Mouse (Mus musculus) intestine, embryonic 15.5 days (tissue): ENCODE measurements around the gene Ggta1. TPM values are rescaled to one million over a fixed set of nuclear protein-coding genes. Genes with fewer than 3 reads are reported as not detected.

ENCODE experiments used
- ATAC-seq: fragments of 200-750 bp; cut with Nextera tagmentation; 2 replicates; pipeline ENCODE4 v1.8.0; 2017; ENCODE audit warnings: moderate TSS enrichment, moderate library complexity
- H3K27ac ChIP-seq: fragments of 300-500 bp; sonication (generic); 2 replicates; pipeline ENCODE4 v1.5.1; 2015; ENCODE audit warnings: mild to moderate bottlenecking, inconsistent platforms
- H3K27me3 ChIP-seq: fragments of 300-500 bp; sonication (generic); replicated peaks from 2 replicates; pipeline ENCODE4 v1.6.1; 2015; ENCODE audit warnings: inconsistent platforms
- H3K36me3 ChIP-seq: fragments of 300-500 bp; sonication (generic); 2 replicates; pipeline ENCODE4 v1.6.1; 2015; ENCODE audit warnings: inconsistent platforms
- H3K4me1 ChIP-seq: fragments of 300-500 bp; sonication (generic); replicated peaks from 2 replicates; pipeline ENCODE4 v1.6.1; 2015; ENCODE audit warnings: inconsistent platforms
- H3K4me2 ChIP-seq: fragments of 300-500 bp; sonication (generic); replicated peaks from 2 replicates; pipeline ENCODE4 v1.6.1; 2015; ENCODE audit warnings: mild to moderate bottlenecking, inconsistent platforms
- H3K4me3 ChIP-seq: fragments of 300-500 bp; sonication (generic); replicated peaks from 2 replicates; pipeline ENCODE4 v1.5.1; 2015; ENCODE audit warnings: inconsistent platforms
- H3K9ac ChIP-seq: fragments of 300-500 bp; sonication (generic); 2 replicates; pipeline ENCODE4 v1.6.1; 2015; ENCODE audit warnings: inconsistent platforms
- H3K9me3 ChIP-seq: fragments of 300-500 bp; sonication (generic); 2 replicates; pipeline ENCODE4 v1.6.1; 2016; ENCODE audit warnings: inconsistent platforms
- WGBS: fragments of 180-500 bp; shearing (Covaris S2); methylation state at CpG from one replicate; pipeline ENCODE4 v1.1.7; 2015; 5-methylcytosine and 5-hydroxymethylcytosine counted together
- polyA plus RNA-seq: library from polyadenylated mRNA; unstranded; fragments of >200 nt; fragmentation: Nextera tagmentation; extraction: Ambion mirVana; gene quantifications from 2 replicates; pipeline ENCODE4 v1.2.1, GENCODE M21; 2015

Gene Ggta1
- polyA plus RNA-seq, 1 experiment from 2014 or later, result 18.0 TPM

DNA sequence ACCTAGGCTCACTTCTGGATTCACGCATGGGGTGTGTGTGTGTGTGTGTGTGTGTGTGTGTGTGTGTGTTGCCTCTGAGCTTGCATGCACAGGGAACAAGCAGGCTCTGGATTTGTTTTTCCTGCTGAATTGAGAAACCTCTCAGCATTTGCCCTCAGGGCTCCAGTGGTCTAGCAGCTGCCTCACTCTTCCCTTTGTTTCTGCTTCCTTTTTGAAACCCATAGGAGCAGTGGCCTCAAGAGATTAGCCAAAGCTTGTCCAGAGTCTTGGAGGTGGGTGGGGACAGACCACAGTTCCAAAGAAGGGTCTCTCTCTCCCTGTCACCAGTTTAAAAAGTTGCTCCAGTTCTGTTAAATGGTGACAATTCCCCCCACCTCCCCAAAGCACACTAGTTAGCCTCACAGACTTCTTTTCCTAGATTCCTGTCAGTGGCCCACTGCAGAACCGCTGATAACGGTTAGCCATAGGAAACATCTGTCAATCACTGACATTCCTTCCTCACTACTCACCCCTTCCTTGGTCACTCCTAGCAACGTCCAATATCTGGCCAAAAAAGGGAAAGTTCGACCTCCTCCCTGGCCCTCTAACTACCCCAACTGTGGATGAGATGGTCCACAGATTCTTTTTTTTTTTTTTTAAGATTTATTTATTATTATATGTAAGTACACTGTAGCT is 24.1 kb upstream of the Ggta1 start:
- 44% methylated on average over 5 of the region's 5 CpGs for WGBS
- no peak overlapping the region for H3K4me3 ChIP-seq
- H3K27me3 ChIP-seq, result no peaks in the 10 kb centered on the region
- H3K27ac ChIP-seq, result no peak overlapping the region
- H3K4me1 ChIP-seq, result peaks cover 8% of the 10 kb centered on the region
- no peaks in the 10 kb centered on the region for H3K9me3 ChIP-seq
- H3K9ac ChIP-seq, result no peak overlapping the region
- ATAC-seq, result no peak
- no peak overlapping the region for H3K4me2 ChIP-seq
- H3K36me3 ChIP-seq, result no peaks in the 10 kb centered on the region

- no peak overlapping the region for H3K4me3 ChIP-seq
- WGBS, result 85% methylated on average over 3 of the region's 3 CpGs
- ATAC-seq, result no peak
- no peaks in the 10 kb centered on the region for H3K36me3 ChIP-seq
- H3K4me2 ChIP-seq, result no peak overlapping the region
- no peaks in the 10 kb centered on the region for H3K27me3 ChIP-seq
- no peak overlapping the region for H3K27ac ChIP-seq
- no peaks in the 10 kb centered on the region for H3K4me1 ChIP-seq
- H3K9ac ChIP-seq, result no peak overlapping the region
- H3K9me3 ChIP-seq, result no peaks in the 10 kb centered on the region
Observed at GRCm38 (mm10) chr2:35484102-35484501, 21.1 kb upstream of the Ggta1 start.

DNA sequence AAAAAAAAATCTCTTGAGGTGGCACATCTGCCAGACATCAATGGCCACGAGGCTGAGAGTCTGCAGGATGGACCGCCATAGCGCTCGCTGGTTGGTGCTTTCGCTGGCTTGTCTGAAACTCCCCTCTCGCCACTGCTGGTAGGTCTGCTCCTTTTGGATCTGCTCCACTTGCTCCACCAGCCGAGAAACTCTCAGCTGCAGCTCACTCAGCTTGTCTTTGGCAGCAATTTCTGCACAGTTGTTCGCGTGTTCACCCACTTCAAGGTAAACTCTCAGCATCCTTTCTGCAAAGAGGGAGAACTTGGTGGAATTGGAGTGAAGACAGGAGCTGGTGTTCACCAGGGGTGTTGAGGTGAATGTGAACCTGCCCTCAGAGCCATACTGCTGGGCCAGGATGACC is 20.4 kb upstream of the Ggta1 start:
- H3K36me3 ChIP-seq, result no peaks in the 10 kb centered on the region
- no peaks in the 10 kb centered on the region for H3K4me1 ChIP-seq
- 83% methylated on average over 9 of the region's 9 CpGs for WGBS
- H3K27ac ChIP-seq, result no peak overlapping the region
- H3K9me3 ChIP-seq, result no peaks in the 10 kb centered on the region
- H3K9ac ChIP-seq, result no peak overlapping the region
- ATAC-seq, result no peak
- H3K4me3 ChIP-seq, result no peak overlapping the region
- H3K4me2 ChIP-seq, result no peak overlapping the region
- H3K27me3 ChIP-seq, result no peaks in the 10 kb centered on the region

DNA sequence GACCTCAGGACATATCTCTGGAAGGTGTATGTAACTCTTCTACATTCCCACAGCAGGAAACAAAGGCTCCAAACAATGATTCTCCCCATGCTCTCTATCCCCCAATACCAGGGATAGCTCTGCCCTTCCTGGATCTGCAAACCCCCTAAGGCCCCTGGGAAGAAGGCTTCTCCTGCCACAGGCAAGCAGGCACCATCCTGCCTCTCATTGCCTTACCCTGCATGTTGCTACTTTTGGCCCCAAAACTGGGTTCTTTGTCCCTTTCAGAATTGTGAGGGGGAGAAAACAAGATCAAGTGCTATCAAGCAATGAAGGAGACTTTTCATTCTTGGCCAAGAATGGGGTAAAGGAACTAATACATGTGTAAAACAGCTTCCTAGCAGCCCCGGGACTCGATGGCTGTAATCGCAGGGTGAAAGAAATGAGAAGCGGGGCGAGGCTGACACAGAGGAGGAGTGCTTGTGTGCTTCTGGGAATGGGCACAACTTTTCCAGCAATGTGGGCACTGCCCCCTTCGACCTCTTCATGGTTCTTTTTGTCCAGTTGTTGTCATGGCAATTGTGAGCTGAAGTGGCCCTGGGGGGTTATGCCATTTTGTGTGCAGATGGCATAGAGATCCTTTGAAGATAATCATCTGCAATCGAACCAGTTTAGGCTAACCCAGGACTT is 18.4 kb upstream of the Ggta1 start:
- H3K4me3 ChIP-seq, result no peak overlapping the region
- no peak overlapping the region for H3K4me2 ChIP-seq
- no peaks in the 10 kb centered on the region for H3K36me3 ChIP-seq
- no peaks in the 10 kb centered on the region for H3K27me3 ChIP-seq
- WGBS, result 74% methylated on average over 7 of the region's 7 CpGs
- no peak overlapping the region for H3K9ac ChIP-seq
- ATAC-seq, result no peak
- H3K27ac ChIP-seq, result no peak overlapping the region
- H3K9me3 ChIP-seq, result no peaks in the 10 kb centered on the region
- no peaks in the 10 kb centered on the region for H3K4me1 ChIP-seq

- Histone ChIP-seq H3K36me3 (no peaks in the 10 kb centered on the region), H3K4me3 (no peak overlapping the region), H3K9me3 (no peaks in the 10 kb centered on the region), H3K9ac (no peak overlapping the region), H3K27me3 (no peaks in the 10 kb centered on the region), H3K27ac (no peak overlapping the region), H3K4me1 (no peaks in the 10 kb centered on the region), H3K4me2 (no peak overlapping the region)
- ATAC-seq, result no peak
- 50% methylated on average over 3 of the region's 3 CpGs for WGBS
Observed at GRCm38 (mm10) chr2:35480073-35480472, 17.0 kb upstream of the Ggta1 start.

- Histone ChIP-seq H3K27ac (no peak overlapping the region), H3K9ac (no peak overlapping the region), H3K4me1 (no peaks in the 10 kb centered on the region), H3K9me3 (no peaks in the 10 kb centered on the region), H3K27me3 (no peaks in the 10 kb centered on the region), H3K36me3 (no peaks in the 10 kb centered on the region), H3K4me3 (no peak overlapping the region), H3K4me2 (no peak overlapping the region)
- ATAC-seq, result no peak
- WGBS, result 72% methylated on average over 3 of the region's 3 CpGs
Observed at GRCm38 (mm10) chr2:35478812-35479122, 15.7 kb upstream of the Ggta1 start.

- H3K4me2 ChIP-seq, result no peak overlapping the region
- no peak overlapping the region for H3K4me3 ChIP-seq
- ATAC-seq, result no peak
- H3K36me3 ChIP-seq, result no peaks in the 10 kb centered on the region
- H3K4me1 ChIP-seq, result no peaks in the 10 kb centered on the region
- no peak overlapping the region for H3K27ac ChIP-seq
- 76% methylated on average over 10 of the region's 10 CpGs for WGBS
- H3K9me3 ChIP-seq, result no peaks in the 10 kb centered on the region
- H3K27me3 ChIP-seq, result no peaks in the 10 kb centered on the region
- no peak overlapping the region for H3K9ac ChIP-seq
Observed at GRCm38 (mm10) chr2:35477999-35478811, 15.2 kb upstream of the Ggta1 start.

- WGBS, result 86% methylated on average over 6 of the region's 6 CpGs
Observed at GRCm38 (mm10) chr2:35477321-35477720, 14.3 kb upstream of the Ggta1 start.

GRCm38 (mm10) chr2:35474916-35475315 is 11.9 kb upstream of the Ggta1 start:
- H3K4me2 ChIP-seq, result no peak overlapping the region
- H3K4me1 ChIP-seq, result no peaks in the 10 kb centered on the region
- no peaks in the 10 kb centered on the region for H3K9me3 ChIP-seq
- no peak overlapping the region for H3K27ac ChIP-seq
- ATAC-seq, result no peak
- H3K36me3 ChIP-seq, result no peaks in the 10 kb centered on the region
- WGBS, result 76% methylated on average over 1 of the region's 1 CpGs
- H3K4me3 ChIP-seq, result no peak overlapping the region
- no peak overlapping the region for H3K9ac ChIP-seq
- H3K27me3 ChIP-seq, result no peaks in the 10 kb centered on the region

More at GRCm38 (mm10) chr2:35477321-35477720, 14.3 kb upstream of the Ggta1 start:
- H3K9ac ChIP-seq, result no peak overlapping the region
- no peaks in the 10 kb centered on the region for H3K36me3 ChIP-seq
- H3K27me3 ChIP-seq, result no peaks in the 10 kb centered on the region
- no peaks in the 10 kb centered on the region for H3K9me3 ChIP-seq
- H3K4me1 ChIP-seq, result no peaks in the 10 kb centered on the region
- no peak overlapping the region for H3K4me2 ChIP-seq
- H3K27ac ChIP-seq, result no peak overlapping the region
- no peak for ATAC-seq
- H3K4me3 ChIP-seq, result no peak overlapping the region

DNA sequence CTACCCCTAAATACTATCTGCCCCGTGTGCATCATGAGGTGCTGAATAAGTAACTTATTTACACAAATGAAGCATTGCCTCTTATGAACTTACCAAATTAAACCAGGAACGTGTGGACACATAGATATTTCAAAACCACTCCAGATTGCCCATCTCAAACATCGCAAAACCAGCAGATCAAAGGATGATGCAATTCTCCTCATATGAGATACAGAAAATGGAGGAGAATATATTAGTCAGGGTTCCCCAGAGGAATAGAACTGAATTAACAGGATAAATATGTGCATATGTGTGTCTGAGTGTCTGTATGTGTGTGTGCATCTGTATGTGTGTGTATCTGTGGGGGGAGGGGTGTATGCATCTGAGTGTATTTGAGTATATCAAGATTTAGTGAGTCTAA is 6.2 kb upstream of the Ggta1 start:
- Histone ChIP-seq H3K4me3 (no peak overlapping the region), H3K27ac (no peak overlapping the region), H3K36me3 (no peaks in the 10 kb centered on the region), H3K9ac (no peak overlapping the region), H3K4me1 (0 out of 2 replicates have a peak, but pooled peaks cover under 1% of the 10 kb centered on the region), H3K9me3 (no peaks in the 10 kb centered on the region), H3K4me2 (no peak overlapping the region), H3K27me3 (no peaks in the 10 kb centered on the region)
- 67% methylated on average over 3 of the region's 3 CpGs for WGBS
- no peak for ATAC-seq

DNA sequence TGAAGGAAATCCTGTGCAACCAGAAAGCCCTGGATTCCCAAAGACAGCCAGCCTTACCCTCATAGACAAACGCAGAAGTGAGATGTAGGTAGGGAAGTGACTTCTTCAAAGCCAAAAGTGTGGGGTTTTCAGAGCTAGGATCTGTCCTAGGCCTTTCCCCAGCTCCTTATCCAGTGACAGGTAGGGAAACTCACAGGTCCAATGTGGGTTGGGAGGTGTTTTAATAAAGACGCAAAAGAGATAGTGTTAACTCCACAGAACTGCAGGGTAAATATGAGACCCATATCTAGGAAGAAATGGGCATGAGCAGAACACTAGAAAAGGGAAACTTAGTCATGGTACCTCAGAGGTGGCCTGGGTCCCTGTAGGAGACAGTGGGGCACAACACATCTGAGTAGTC is 5.2 kb upstream of the Ggta1 start:
- Histone ChIP-seq H3K9me3 (no peaks in the 10 kb centered on the region), H3K27me3 (no peaks in the 10 kb centered on the region), H3K36me3 (no peaks in the 10 kb centered on the region), H3K4me3 (no peak overlapping the region), H3K4me2 (no peak overlapping the region), H3K9ac (no peak overlapping the region), H3K27ac (no peak overlapping the region), H3K4me1 (0 out of 2 replicates have a peak, but pooled peaks cover 2% of the 10 kb centered on the region)
- WGBS, result 72% methylated on average over 2 of the region's 2 CpGs
- no peak for ATAC-seq

GRCm38 (mm10) chr2:35467855-35468254 is 4.8 kb upstream of the Ggta1 start:
- Histone ChIP-seq H3K27me3 (no peaks in the 10 kb centered on the region), H3K9me3 (no peaks in the 10 kb centered on the region), H3K9ac (no peak overlapping the region), H3K4me3 (no peak overlapping the region), H3K4me1 (peaks cover 4% of the 10 kb centered on the region), H3K4me2 (no peak overlapping the region), H3K36me3 (no peaks in the 10 kb centered on the region), H3K27ac (no peak overlapping the region)
- ATAC-seq, result peak; percentile 42; the same call in 1 of the 2 replicates
- WGBS, result 48% methylated on average over 3 of the region's 3 CpGs
